In the genomic region with DNA sequence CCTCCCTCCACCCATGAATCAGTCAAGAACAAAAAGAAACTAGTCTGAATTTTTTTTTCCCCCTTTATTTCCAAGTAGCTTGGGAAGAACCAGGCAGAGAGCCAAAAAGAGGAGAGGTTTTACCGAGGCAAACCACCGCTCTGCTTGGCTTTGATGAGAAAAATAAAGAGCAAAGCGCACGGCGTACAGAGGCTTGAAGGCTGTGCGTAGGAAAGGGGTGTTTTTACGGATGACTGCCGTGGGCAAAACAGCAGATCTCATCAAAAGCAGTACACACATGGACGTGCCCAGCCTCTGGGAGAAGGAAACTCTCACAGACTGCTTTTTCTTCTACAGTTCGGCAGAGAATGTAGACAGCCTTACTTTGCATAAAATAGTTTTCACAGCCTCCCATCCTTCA, we compare ENCODE assay signal across 9 mouse cellular contexts.
A peak's percentile ranks its signal among the peaks of the same experiment; 100 is the strongest.
DNase-seq lines count a peak whose midpoint lies in the region; ATAC-seq lines count a peak whose summit lies in the region.
"Had no signal": no experiment of that assay in that cellular context is flagged by ENCODE, and none has a peak within 500 bp of the region (broad histone marks: within the 10 kb centered on the region; RNA-seq: fewer than 3 reads in every experiment).

No protein-coding gene starts in this region.

- no peaks in the 10 kb centered on the region for H3K9me3 ChIP-seq in neural tube, embryonic 11.5 days (ENCODE audit: control insufficient read depth, low read length)
- H3K9me3 ChIP-seq in neural tube, embryonic 12.5 days: no peaks in the 10 kb centered on the region

- H3K4me1 ChIP-seq in neural tube, embryonic 11.5 days (ENCODE audit: control insufficient read depth, insufficient read depth, low read length): peaks cover 11% of the 10 kb centered on the region; the same call in 1 of the 2 replicates
- H3K4me1 ChIP-seq in neural tube, embryonic 12.5 days: peaks cover 21% of the 10 kb centered on the region

- H3K27ac ChIP-seq in neural tube, embryonic 11.5 days (ENCODE audit: low read depth, low read length): 0 out of 2 replicates have a peak overlapping the region, but pooled peaks have one; percentile 35
- 0 out of 2 replicates have a peak overlapping the region, but pooled peaks have one; percentile 23 for H3K27ac ChIP-seq in neural tube, embryonic 12.5 days
- H3K27ac ChIP-seq: liver, embryonic 14.5 days had no signal

- DNase-seq in adrenal gland, postnatal 10 days: peak; percentile 25
- no peak for DNase-seq in adrenal gland, postnatal 4 days (ENCODE audit: low spot score in 2 of 2)
- no peak for DNase-seq in neural tube, embryonic 11.5 days (ENCODE audit: low spot score)
- DNase-seq in neural tube, embryonic 10.5 days (ENCODE audit: extremely low spot score, low spot score): no peak
- DNase-seq in kidney, postnatal 14 days: peak; percentile 30
- no peak for DNase-seq in thymus, postnatal 0 days (ENCODE audit: low spot score)

- no peak overlapping the region for H3K4me2 ChIP-seq in neural tube, embryonic 11.5 days (ENCODE audit: low read depth)
- peak overlapping the region; percentile 47 for H3K4me2 ChIP-seq in neural tube, embryonic 12.5 days (replicated peaks)

- no peaks in the 10 kb centered on the region for H3K27me3 ChIP-seq in neural tube, embryonic 11.5 days (ENCODE audit: control insufficient read depth, insufficient read depth, low read length)
- no peaks in the 10 kb centered on the region for H3K27me3 ChIP-seq in neural tube, embryonic 12.5 days (replicated peaks)

- H3K9ac ChIP-seq in neural tube, embryonic 11.5 days (ENCODE audit: low read length): no peak overlapping the region
- H3K9ac ChIP-seq in neural tube, embryonic 12.5 days: no peak overlapping the region
- H3K9ac ChIP-seq: liver, embryonic 14.5 days had no signal

- no peaks in the 10 kb centered on the region for H3K36me3 ChIP-seq in neural tube, embryonic 11.5 days (ENCODE audit: control insufficient read depth, insufficient read depth, low read length)
- no peaks in the 10 kb centered on the region for H3K36me3 ChIP-seq in neural tube, embryonic 12.5 days

- 56% methylated on average over 10 of the region's 10 CpGs for WGBS in neural tube, embryonic 11.5 days
- WGBS in neural tube, embryonic 12.5 days: 23% methylated on average over 10 of the region's 10 CpGs

- ATAC-seq in neural tube, embryonic 11.5 days (ENCODE audit: insufficient read depth, low FRiP score, low TSS enrichment): peak; percentile 53; the same call in 1 of the 2 replicates
- ATAC-seq in neural tube, embryonic 12.5 days (ENCODE audit: low FRiP score, low read depth): peak; percentile 42
- no peak for ATAC-seq in CD4-positive, CD25-positive, alpha-beta regulatory T cell, adult 4 months

- no peak overlapping the region for H3K4me3 ChIP-seq in neural tube, embryonic 11.5 days (ENCODE audit: low read depth, low read length)
- no peak overlapping the region for H3K4me3 ChIP-seq in neural tube, embryonic 12.5 days

Comparison
In these comparisons a context has a peak if more than half of its experiments do, and no peak if none do; other contexts are left out.
1. DNase-seq: peak in adrenal gland, postnatal 10 days (single experiment) and kidney, postnatal 14 days (single experiment); none in adrenal gland, postnatal 4 days (0 of 2), neural tube, embryonic 11.5 days (single experiment), neural tube, embryonic 10.5 days (single experiment) and thymus, postnatal 0 days (single experiment).